Mouse (Mus musculus): Measurements from ENCODE around the gene Bcar1. TPM values are rescaled to one million over a fixed set of nuclear protein-coding genes. Genes with fewer than 3 reads are reported as not detected.

Bcar1 gene
- total RNA-seq, 2 experiments from 2014 or later, result 50.6 to 51.7 TPM

GRCm38 (mm10) chr8:111742261-111743037, 1.2 kb downstream of the Bcar1 start:
- intact Hi-C loops (cut with DNase I), result no loop called here
- no peak for DNase-seq (ENCODE audit: low spot score in 2 of 2)

GRCm38 (mm10) chr8:111741556-111741955, 2.1 kb downstream of the Bcar1 start:
- intact Hi-C loops (cut with DNase I), result no loop called here

GRCm38 (mm10) chr8:111740994-111741393, 2.6 kb downstream of the Bcar1 start:
- no peak for DNase-seq (ENCODE audit: low spot score in 2 of 2)
- intact Hi-C loops (cut with DNase I), result no loop called here

More at GRCm38 (mm10) chr8:111741556-111741955, 2.1 kb downstream of the Bcar1 start:
- peak in 1 of 2 experiments; percentile 70 for DNase-seq (ENCODE audit: low spot score in 2 of 2)

GRCm38 (mm10) chr8:111740301-111740711, 3.3 kb downstream of the Bcar1 start:
- DNase-seq (ENCODE audit: low spot score in 2 of 2), result no peak
- intact Hi-C loops (cut with DNase I), result no loop called here

GRCm38 (mm10) chr8:111739604-111740003, 4.0 kb downstream of the Bcar1 start:
- DNase-seq (ENCODE audit: low spot score in 2 of 2), result no peak
- intact Hi-C loops (cut with DNase I), result no loop called here

- intact Hi-C loops (cut with DNase I), result no loop called here
- no peak for DNase-seq (ENCODE audit: low spot score in 2 of 2)
Measured at GRCm38 (mm10) chr8:111738867-111739266, 4.7 kb downstream of the Bcar1 start.

GRCm38 (mm10) chr8:111736321-111736720, 7.3 kb downstream of the Bcar1 start:
- DNase-seq (ENCODE audit: low spot score in 2 of 2), result peak in 1 of 2 experiments; percentile 86
- intact Hi-C loops (cut with DNase I), result no loop called here

- no peak for DNase-seq (ENCODE audit: low spot score in 2 of 2)
- intact Hi-C loops (cut with DNase I), result no loop called here
Measured at GRCm38 (mm10) chr8:111735791-111736190, 7.8 kb downstream of the Bcar1 start.

GRCm38 (mm10) chr8:111735335-111735761, 8.3 kb downstream of the Bcar1 start:
- intact Hi-C loops (cut with DNase I), result no loop called here
- DNase-seq (ENCODE audit: low spot score in 2 of 2), result no peak

GRCm38 (mm10) chr8:111734244-111734960, 9.2 kb downstream of the Bcar1 start:
- DNase-seq (ENCODE audit: low spot score in 2 of 2), result no peak
- intact Hi-C loops (cut with DNase I), result no loop called here

GRCm38 (mm10) chr8:111733581-111734243, 9.9 kb downstream of the Bcar1 start:
- intact Hi-C loops (cut with DNase I), result no loop called here
- DNase-seq (ENCODE audit: low spot score in 2 of 2), result no peak

- no peak for DNase-seq (ENCODE audit: low spot score in 2 of 2)
- intact Hi-C loops (cut with DNase I), result no loop called here
Measured at GRCm38 (mm10) chr8:111732406-111733085, 11.1 kb downstream of the Bcar1 start.

GRCm38 (mm10) chr8:111732004-111732403, 11.6 kb downstream of the Bcar1 start:
- intact Hi-C loops (cut with DNase I), result no loop called here
- DNase-seq (ENCODE audit: low spot score in 2 of 2), result peak; percentile 95 to 97

GRCm38 (mm10) chr8:111731231-111731977, 12.2 kb downstream of the Bcar1 start:
- intact Hi-C loops (cut with DNase I), result no loop called here
- DNase-seq (ENCODE audit: low spot score in 2 of 2), result no peak

GRCm38 (mm10) chr8:111729233-111730170, 14.1 kb downstream of the Bcar1 start:
- DNase-seq (ENCODE audit: low spot score in 2 of 2), result no peak
- intact Hi-C loops (cut with DNase I), result no loop called here

- DNase-seq (ENCODE audit: low spot score in 2 of 2), result no peak
- intact Hi-C loops (cut with DNase I), result no loop called here
Measured at GRCm38 (mm10) chr8:111728481-111728880, 15.1 kb downstream of the Bcar1 start.

GRCm38 (mm10) chr8:111727553-111727952, 16.1 kb downstream of the Bcar1 start:
- intact Hi-C loops (cut with DNase I), result no loop called here
- no peak for DNase-seq (ENCODE audit: low spot score in 2 of 2)
